In the genomic region with DNA sequence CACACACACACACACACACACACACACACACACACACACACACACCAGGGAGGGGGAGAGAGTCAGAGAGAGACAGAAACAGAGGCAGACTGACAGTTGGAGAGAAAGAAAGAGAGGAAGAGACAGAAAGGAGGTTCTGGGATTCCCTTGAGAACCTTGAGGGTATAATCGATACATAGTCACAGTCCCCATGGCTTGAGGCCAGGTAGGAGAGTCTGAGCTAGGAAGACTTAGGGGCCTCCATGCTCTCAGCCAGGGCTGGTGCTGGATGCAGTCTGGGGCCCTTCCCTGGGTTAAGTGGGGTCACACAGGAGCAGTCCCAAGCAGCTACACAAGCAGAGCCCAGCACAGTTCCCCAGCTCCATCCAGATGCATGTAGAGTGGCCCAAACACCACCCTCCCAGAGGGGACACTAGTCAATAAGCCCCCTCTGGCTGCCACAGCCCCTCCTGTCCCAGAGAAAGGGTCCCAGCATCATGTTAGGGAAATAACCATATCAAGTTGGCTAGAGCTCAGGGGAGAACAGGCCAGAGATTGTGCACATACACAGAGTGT, we compare ENCODE assay signal across 16 mouse cellular contexts. TPM values are rescaled to one million over a fixed set of nuclear protein-coding genes. Genes with fewer than 3 reads are reported as not detected.
DNase-seq lines count a peak whose midpoint lies in the region; ATAC-seq lines count a peak whose summit lies in the region.
"Had no signal": no experiment of that assay in that cellular context is flagged by ENCODE, and none has a peak within 500 bp of the region (broad histone marks: within the 10 kb centered on the region; RNA-seq: fewer than 3 reads in every experiment).

No protein-coding gene starts in this region.

- intact Hi-C loops in heart, postnatal 14 days (cut with DNase I) = no loop called here

- H3K4me3 ChIP-seq in forebrain, embryonic 10.5 days = no peak overlapping the region; the same call in 1 of the 2 replicates
- H3K4me3 ChIP-seq in forebrain, embryonic 16.5 days (replicated peaks; ENCODE audit: low read length) = no peak overlapping the region
- H3K4me3 ChIP-seq in hindbrain, embryonic 11.5 days (ENCODE audit: low read depth, low read length) = no peak overlapping the region
- H3K4me3 ChIP-seq in midbrain, embryonic 16.5 days (ENCODE audit: low read depth, low read length) = no peak overlapping the region
- H3K4me3 ChIP-seq: limb, embryonic 12.5 days had no signal

- peak overlapping the region; percentile 87 for H3K27ac ChIP-seq in forebrain, embryonic 10.5 days
- H3K27ac ChIP-seq in forebrain, embryonic 16.5 days (ENCODE audit: low read length) = no peak overlapping the region
- peak overlapping the region; percentile 97 for H3K27ac ChIP-seq in hindbrain, embryonic 11.5 days (ENCODE audit: low read depth, low read length)
- 0 out of 2 replicates have a peak overlapping the region, but pooled peaks have one; percentile 5 for H3K27ac ChIP-seq in midbrain, embryonic 16.5 days (ENCODE audit: low read length)
- H3K27ac ChIP-seq: limb, embryonic 12.5 days had no signal

- peaks cover 8% of the 10 kb centered on the region for H3K9me3 ChIP-seq in forebrain, embryonic 10.5 days
- 0 out of 2 replicates have a peak, but pooled peaks cover 3% of the 10 kb centered on the region for H3K9me3 ChIP-seq in forebrain, embryonic 16.5 days (ENCODE audit: control insufficient read depth, low read length)
- no peaks in the 10 kb centered on the region for H3K9me3 ChIP-seq in hindbrain, embryonic 11.5 days (ENCODE audit: control insufficient read depth, low read length)
- H3K9me3 ChIP-seq in midbrain, embryonic 16.5 days (replicated peaks; ENCODE audit: control insufficient read depth, low read length, poor library complexity, severe bottlenecking) = 0 out of 2 replicates have a peak, but pooled peaks cover 3% of the 10 kb centered on the region

- ATAC-seq in forebrain, embryonic 16.5 days = no peak
- ATAC-seq in hindbrain, embryonic 11.5 days (ENCODE audit: low FRiP score) = peak; percentile 34
- no peak for ATAC-seq in midbrain, embryonic 16.5 days
- ATAC-seq: liver, postnatal 0 days had no signal

- peaks cover 6% of the 10 kb centered on the region; the same call in 1 of the 2 replicates for H3K27me3 ChIP-seq in forebrain, embryonic 10.5 days (ENCODE audit: poor library complexity, severe bottlenecking)
- H3K27me3 ChIP-seq in forebrain, embryonic 16.5 days (replicated peaks; ENCODE audit: control insufficient read depth, insufficient read depth, low read length) = no peaks in the 10 kb centered on the region
- H3K27me3 ChIP-seq in hindbrain, embryonic 11.5 days (ENCODE audit: control insufficient read depth, insufficient read depth, low read length) = no peaks in the 10 kb centered on the region
- no peaks in the 10 kb centered on the region for H3K27me3 ChIP-seq in midbrain, embryonic 16.5 days (ENCODE audit: control insufficient read depth, insufficient read depth, low read depth, low read length)

- no peak overlapping the region for H3K9ac ChIP-seq in forebrain, embryonic 16.5 days (replicated peaks; ENCODE audit: low read depth, low read length)
- H3K9ac ChIP-seq in hindbrain, embryonic 11.5 days (ENCODE audit: low read depth, low read length) = peak overlapping the region; percentile 38
- peak overlapping the region; percentile 21; the same call in 1 of the 2 replicates for H3K9ac ChIP-seq in midbrain, embryonic 16.5 days (ENCODE audit: low read depth, low read length)
- H3K9ac ChIP-seq: limb, embryonic 12.5 days; liver, postnatal 0 days had no signal

- no peak overlapping the region for H3K4me2 ChIP-seq in forebrain, embryonic 16.5 days (ENCODE audit: low read length)
- H3K4me2 ChIP-seq in hindbrain, embryonic 11.5 days (replicated peaks; ENCODE audit: low read depth, low read length) = 0 out of 2 replicates have a peak overlapping the region, but pooled peaks have one; percentile 21
- no peak overlapping the region for H3K4me2 ChIP-seq in midbrain, embryonic 16.5 days (ENCODE audit: low read length)
- H3K4me2 ChIP-seq: limb, embryonic 12.5 days had no signal

- H3K36me3 ChIP-seq in forebrain, embryonic 10.5 days (replicated peaks) = peaks cover 1% of the 10 kb centered on the region; the same call in 1 of the 2 replicates
- no peaks in the 10 kb centered on the region; the same call in 1 of the 2 replicates for H3K36me3 ChIP-seq in forebrain, embryonic 16.5 days (ENCODE audit: control insufficient read depth, insufficient read depth)
- H3K36me3 ChIP-seq in hindbrain, embryonic 11.5 days (ENCODE audit: control insufficient read depth, insufficient read depth, low read length) = 0 out of 2 replicates have a peak, but pooled peaks cover 2% of the 10 kb centered on the region
- H3K36me3 ChIP-seq in midbrain, embryonic 16.5 days (ENCODE audit: control insufficient read depth, insufficient read depth, low read length) = peaks cover 3% of the 10 kb centered on the region; the same call in 1 of the 2 replicates
- H3K36me3 ChIP-seq: limb, embryonic 12.5 days had no signal

- 52% methylated on average over 1 of the region's 1 CpGs for WGBS in forebrain, embryonic 10.5 days
- 48% methylated on average over 1 of the region's 1 CpGs for WGBS in forebrain, embryonic 16.5 days
- 8% methylated on average over 1 of the region's 1 CpGs for WGBS in hindbrain, embryonic 11.5 days
- WGBS in midbrain, embryonic 16.5 days = 64% methylated on average over 1 of the region's 1 CpGs

- no peak for DNase-seq in forebrain, embryonic 10.5 days (ENCODE audit: extremely low spot score, low spot score)
- peak; percentile 51 for DNase-seq in embryo, embryonic 10.5 days (ENCODE audit: low spot score)
- peak; percentile 39 for DNase-seq in hindbrain, embryonic 11.5 days (ENCODE audit: low spot score)
- DNase-seq in lung, postnatal 36 days = no peak
- DNase-seq in adipocyte (ENCODE audit: low spot score) = no peak
- DNase-seq in heart, postnatal 14 days = no peak
- DNase-seq: adrenal gland, postnatal 36 days; B cell, adult 2 months; cerebellum, adult 11 months; kidney, adult 8-10 months; liver, postnatal 0 days; right cerebral cortex, postnatal 14 days had no signal

- H3K4me1 ChIP-seq in forebrain, embryonic 10.5 days = peaks cover 53% of the 10 kb centered on the region
- peaks cover 27% of the 10 kb centered on the region for H3K4me1 ChIP-seq in forebrain, embryonic 16.5 days (replicated peaks; ENCODE audit: control insufficient read depth, insufficient read depth, low read length)
- peaks cover 16% of the 10 kb centered on the region for H3K4me1 ChIP-seq in hindbrain, embryonic 11.5 days (replicated peaks; ENCODE audit: control insufficient read depth, insufficient read depth, low read length)
- peaks cover 35% of the 10 kb centered on the region for H3K4me1 ChIP-seq in midbrain, embryonic 16.5 days (ENCODE audit: control insufficient read depth, insufficient read depth, low read length)

RNA-seq across cellular contexts. Expression of a gene that starts 2.2 kb away (rescaled TPM):
- polyA plus RNA-seq in forebrain, embryonic 10.5 days (2016; fragmentation: Nextera tagmentation; extraction: Ambion mirVana) = 56.7 and 57.5 TPM in 2 replicates
- polyA plus RNA-seq in forebrain, embryonic 16.5 days (2015; fragmentation: Nextera tagmentation; extraction: Ambion mirVana) = 99.6 and 118 TPM in 2 replicates
- polyA plus RNA-seq in hindbrain, embryonic 11.5 days (2014; fragmentation: Nextera tagmentation; extraction: Ambion mirVana) = 122 and 135 TPM in 2 replicates
- 143 and 147 TPM in 2 replicates for polyA plus RNA-seq in midbrain, embryonic 16.5 days (2015; fragmentation: Nextera tagmentation; extraction: Ambion mirVana)
- 1 to 10 TPM; 3.8 to 5.4 TPM for total RNA-seq in heart, postnatal 14 days (2021)

RNA-seq across cellular contexts. Expression of a gene that starts 43.0 kb away (rescaled TPM):
- polyA plus RNA-seq in forebrain, embryonic 10.5 days (2016; fragmentation: Nextera tagmentation; extraction: Ambion mirVana) = 0.22 and 0.34 TPM in 2 replicates
- 0.72 and 1.1 TPM in 2 replicates for polyA plus RNA-seq in forebrain, embryonic 16.5 days (2015; fragmentation: Nextera tagmentation; extraction: Ambion mirVana)
- polyA plus RNA-seq in hindbrain, embryonic 11.5 days (2014; fragmentation: Nextera tagmentation; extraction: Ambion mirVana) = 0.84 and 1.0 TPM in 2 replicates
- polyA plus RNA-seq in midbrain, embryonic 16.5 days (2015; fragmentation: Nextera tagmentation; extraction: Ambion mirVana) = 0.73 and 1.0 TPM in 2 replicates
- total RNA-seq in heart, postnatal 14 days (2021) = under 1 TPM; 0.63 to 0.84 TPM
- total RNA-seq: hematopoietic stem cell, adult 5-6 weeks had no signal
- polyA plus RNA-seq: liver, postnatal 0 days had no signal

RNA-seq across cellular contexts. Expression of a gene that starts 49.2 kb away (rescaled TPM):
- polyA plus RNA-seq in forebrain, embryonic 10.5 days (2016; fragmentation: Nextera tagmentation; extraction: Ambion mirVana) = 19.6 and 21.2 TPM in 2 replicates
- polyA plus RNA-seq in forebrain, embryonic 16.5 days (2015; fragmentation: Nextera tagmentation; extraction: Ambion mirVana) = 13.9 and 15.5 TPM in 2 replicates
- 7.9 and 9.1 TPM in 2 replicates for polyA plus RNA-seq in hindbrain, embryonic 11.5 days (2014; fragmentation: Nextera tagmentation; extraction: Ambion mirVana)
- polyA plus RNA-seq in midbrain, embryonic 16.5 days (2015; fragmentation: Nextera tagmentation; extraction: Ambion mirVana) = 13.6 and 14.3 TPM in 2 replicates
- total RNA-seq in heart, postnatal 14 days (2021) = 10 to 100 TPM in 1 of 2 experiments, 1 to 10 TPM in 1; 8.7 to 11.1 TPM

RNA-seq across cellular contexts. Expression of a gene that starts 53.0 kb away (rescaled TPM):
- 26.0 and 28.8 TPM in 2 replicates for polyA plus RNA-seq in forebrain, embryonic 10.5 days (2016; fragmentation: Nextera tagmentation; extraction: Ambion mirVana)
- 40.9 and 53.2 TPM in 2 replicates for polyA plus RNA-seq in forebrain, embryonic 16.5 days (2015; fragmentation: Nextera tagmentation; extraction: Ambion mirVana)
- 21.7 and 23.1 TPM in 2 replicates for polyA plus RNA-seq in hindbrain, embryonic 11.5 days (2014; fragmentation: Nextera tagmentation; extraction: Ambion mirVana)
- 50.6 and 53.6 TPM in 2 replicates for polyA plus RNA-seq in midbrain, embryonic 16.5 days (2015; fragmentation: Nextera tagmentation; extraction: Ambion mirVana)
- total RNA-seq in heart, postnatal 14 days (2021) = 10 to 100 TPM; 24.9 to 28.0 TPM

Comparison
In these comparisons a context has a peak if more than half of its experiments do, and no peak if none do; other contexts are left out.
1. DNase-seq: peak in embryo, embryonic 10.5 days (single experiment) and hindbrain, embryonic 11.5 days (single experiment); none in forebrain, embryonic 10.5 days (single experiment), lung, postnatal 36 days (single experiment), adipocyte (single experiment) and heart, postnatal 14 days (0 of 2).